Mouse (Mus musculus): ENCODE data around the gene Cmah. TPM values are rescaled to one million over a fixed set of nuclear protein-coding genes. Genes with fewer than 3 reads are reported as not detected.
"Not testable (repeated sequence)": the region's sequence is repeated elsewhere in the genome, so short reads cannot be mapped to it uniquely, and the experiment has no call there.

Gene Cmah
- polyA plus RNA-seq, 1 experiment from 2014 or later = 1.4 TPM

- no peak overlapping the region for H3K27ac ChIP-seq
- H3K36me3 ChIP-seq (ENCODE audit: inconsistent target) = no peaks in the 10 kb centered on the region
- no peaks in the 10 kb centered on the region for H3K79me2 ChIP-seq (ENCODE audit: inconsistent target)
- H3K4me3 ChIP-seq (ENCODE audit: inconsistent target) = no peak overlapping the region
- 84% methylated on average over 4 of the region's 4 CpGs for WGBS (ENCODE audit: missing documents)
Observed at GRCm38 (mm10) chr13:24330128-24330527, 2.9 kb downstream of the Cmah start.

- Histone ChIP-seq H3K4me3 (ENCODE audit: inconsistent target) (no peak overlapping the region), H3K27ac (no peak overlapping the region)
- WGBS (ENCODE audit: missing documents) = 47% methylated on average over 7 of the region's 7 CpGs
Observed at GRCm38 (mm10) chr13:24330836-24331523, 3.8 kb downstream of the Cmah start.

GRCm38 (mm10) chr13:24332537-24332936 is 5.3 kb downstream of the Cmah start:
- Histone ChIP-seq H3K27ac (no peak overlapping the region), H3K36me3 (ENCODE audit: inconsistent target) (no peaks in the 10 kb centered on the region), H3K79me2 (ENCODE audit: inconsistent target) (no peaks in the 10 kb centered on the region), H3K4me3 (ENCODE audit: inconsistent target) (no peak overlapping the region)
- 60% methylated on average over 3 of the region's 3 CpGs for WGBS (ENCODE audit: missing documents)

More at GRCm38 (mm10) chr13:24330836-24331523, 3.8 kb downstream of the Cmah start:
- H3K36me3 ChIP-seq (ENCODE audit: inconsistent target) = no peaks in the 10 kb centered on the region
- H3K79me2 ChIP-seq (ENCODE audit: inconsistent target) = no peaks in the 10 kb centered on the region

- WGBS (ENCODE audit: missing documents) = 88% methylated on average over 4 of the region's 4 CpGs
Observed at GRCm38 (mm10) chr13:24336818-24337217, 9.6 kb downstream of the Cmah start.

GRCm38 (mm10) chr13:24337874-24338273 is 10.7 kb downstream of the Cmah start:
- Histone ChIP-seq H3K4me3 (ENCODE audit: inconsistent target) (no peak overlapping the region), H3K36me3 (ENCODE audit: inconsistent target) (no peaks in the 10 kb centered on the region), H3K27ac (peak overlapping the region; percentile 82), H3K79me2 (ENCODE audit: inconsistent target) (no peaks in the 10 kb centered on the region)
- WGBS (ENCODE audit: missing documents) = 12% methylated on average over 3 of the region's 3 CpGs

More at GRCm38 (mm10) chr13:24336818-24337217, 9.6 kb downstream of the Cmah start:
- Histone ChIP-seq H3K36me3 (ENCODE audit: inconsistent target) (no peaks in the 10 kb centered on the region), H3K27ac (no peak overlapping the region), H3K79me2 (ENCODE audit: inconsistent target) (no peaks in the 10 kb centered on the region), H3K4me3 (ENCODE audit: inconsistent target) (no peak overlapping the region)

- H3K79me2 ChIP-seq (ENCODE audit: inconsistent target) = no peaks in the 10 kb centered on the region
- no peak overlapping the region for H3K4me3 ChIP-seq (ENCODE audit: inconsistent target)
- peak overlapping the region; percentile 82 for H3K27ac ChIP-seq
- WGBS (ENCODE audit: missing documents) = 22% methylated on average over 4 of the region's 4 CpGs
- no peaks in the 10 kb centered on the region for H3K36me3 ChIP-seq (ENCODE audit: inconsistent target)
Observed at GRCm38 (mm10) chr13:24338343-24338861, 11.2 kb downstream of the Cmah start.

GRCm38 (mm10) chr13:24339907-24340306 is 12.7 kb downstream of the Cmah start:
- Histone ChIP-seq H3K36me3 (ENCODE audit: inconsistent target) (no peaks in the 10 kb centered on the region), H3K27ac (no peak overlapping the region), H3K79me2 (ENCODE audit: inconsistent target) (no peaks in the 10 kb centered on the region), H3K4me3 (ENCODE audit: inconsistent target) (no peak overlapping the region)

GRCm38 (mm10) chr13:24340462-24340861 is 13.3 kb downstream of the Cmah start:
- WGBS (ENCODE audit: missing documents) = 76% methylated on average over 6 of the region's 6 CpGs
- H3K79me2 ChIP-seq (ENCODE audit: inconsistent target) = no peaks in the 10 kb centered on the region
- H3K36me3 ChIP-seq (ENCODE audit: inconsistent target) = no peaks in the 10 kb centered on the region
- no peak overlapping the region for H3K4me3 ChIP-seq (ENCODE audit: inconsistent target)
- no peak overlapping the region for H3K27ac ChIP-seq

- H3K79me2 ChIP-seq (ENCODE audit: inconsistent target) = no peaks in the 10 kb centered on the region
- no peaks in the 10 kb centered on the region for H3K36me3 ChIP-seq (ENCODE audit: inconsistent target)
- H3K4me3 ChIP-seq (ENCODE audit: inconsistent target) = no peak overlapping the region
- WGBS (ENCODE audit: missing documents) = 27% methylated on average over 4 of the region's 4 CpGs
- no peak overlapping the region for H3K27ac ChIP-seq
Observed at GRCm38 (mm10) chr13:24342091-24342490, 14.9 kb downstream of the Cmah start.

GRCm38 (mm10) chr13:24353004-24353403 is 25.8 kb downstream of the Cmah start:
- 93% methylated on average over 5 of the region's 5 CpGs for whole genome bisulfite sequencing (ENCODE audit: missing documents)
- H3K36me3 ChIP-seq (ENCODE audit: inconsistent target) = no peaks in the 10 kb centered on the region
- H3K79me2 ChIP-seq (ENCODE audit: inconsistent target) = no peaks in the 10 kb centered on the region
- no peak overlapping the region for H3K4me3 ChIP-seq (ENCODE audit: inconsistent target)
- H3K27ac ChIP-seq = no peak overlapping the region

- no peaks in the 10 kb centered on the region for H3K36me3 ChIP-seq (ENCODE audit: inconsistent target)
- H3K27ac ChIP-seq = no peak overlapping the region
- 97% methylated on average over 5 of the region's 5 CpGs for WGBS (ENCODE audit: missing documents)
- no peak overlapping the region for H3K4me3 ChIP-seq (ENCODE audit: inconsistent target)
- H3K79me2 ChIP-seq (ENCODE audit: inconsistent target) = no peaks in the 10 kb centered on the region
Observed at GRCm38 (mm10) chr13:24354751-24355150, 27.5 kb downstream of the Cmah start.

- H3K4me3 ChIP-seq (ENCODE audit: inconsistent target) = no peak overlapping the region
- 90% methylated on average over 1 of the region's 1 CpGs for WGBS (ENCODE audit: missing documents)
- H3K79me2 ChIP-seq (ENCODE audit: inconsistent target) = no peaks in the 10 kb centered on the region
- no peaks in the 10 kb centered on the region for H3K36me3 ChIP-seq (ENCODE audit: inconsistent target)
- no peak overlapping the region for H3K27ac ChIP-seq
Observed at GRCm38 (mm10) chr13:24359181-24359580, 32.0 kb downstream of the Cmah start.

GRCm38 (mm10) chr13:24365191-24365590 is 38.0 kb downstream of the Cmah start:
- H3K36me3 ChIP-seq (ENCODE audit: inconsistent target) = no peaks in the 10 kb centered on the region
- H3K79me2 ChIP-seq (ENCODE audit: inconsistent target) = no peaks in the 10 kb centered on the region
- H3K4me3 ChIP-seq (ENCODE audit: inconsistent target) = no peak overlapping the region
- no peak overlapping the region for H3K27ac ChIP-seq
- 93% methylated on average over 6 of the region's 6 CpGs for WGBS (ENCODE audit: missing documents)

- 91% methylated on average over 7 of the region's 7 CpGs for WGBS (ENCODE audit: missing documents)
- Histone ChIP-seq H3K36me3 (ENCODE audit: inconsistent target) (no peaks in the 10 kb centered on the region), H3K79me2 (ENCODE audit: inconsistent target) (no peaks in the 10 kb centered on the region), H3K27ac (no peak overlapping the region), H3K4me3 (ENCODE audit: inconsistent target) (no peak overlapping the region)
Observed at GRCm38 (mm10) chr13:24372893-24373599, 45.8 kb downstream of the Cmah start.

GRCm38 (mm10) chr13:24374606-24375005 is 47.4 kb downstream of the Cmah start:
- H3K36me3 ChIP-seq (ENCODE audit: inconsistent target); H3K4me3 ChIP-seq (ENCODE audit: inconsistent target); H3K27ac ChIP-seq; H3K79me2 ChIP-seq (ENCODE audit: inconsistent target): not testable (repeated sequence)
- 90% methylated on average over 6 of the region's 6 CpGs for WGBS (ENCODE audit: missing documents)

Measured in macrophage (primary cell).